Mouse (Mus musculus) olfactory bulb, adult 2 months (tissue): ENCODE data around the gene Apol7a.

Experiments used
- CTCF ChIP-seq: fragments of 200-500 bp; IDR thresholded peaks from 2 replicates; pipeline ENCODE4 v1.5.1; 2012; ENCODE audit warnings: low read depth, mild to moderate bottlenecking, low read length, moderate library complexity; ENCODE audit not compliant: insufficient read depth
- POLR2A ChIP-seq: fragments of 200-500 bp; IDR thresholded peaks from 2 replicates; pipeline ENCODE4 v1.6.1; 2012; ENCODE audit warnings: mild to moderate bottlenecking, low read depth, low read length, moderate library complexity; ENCODE audit not compliant: insufficient read depth

DNA sequence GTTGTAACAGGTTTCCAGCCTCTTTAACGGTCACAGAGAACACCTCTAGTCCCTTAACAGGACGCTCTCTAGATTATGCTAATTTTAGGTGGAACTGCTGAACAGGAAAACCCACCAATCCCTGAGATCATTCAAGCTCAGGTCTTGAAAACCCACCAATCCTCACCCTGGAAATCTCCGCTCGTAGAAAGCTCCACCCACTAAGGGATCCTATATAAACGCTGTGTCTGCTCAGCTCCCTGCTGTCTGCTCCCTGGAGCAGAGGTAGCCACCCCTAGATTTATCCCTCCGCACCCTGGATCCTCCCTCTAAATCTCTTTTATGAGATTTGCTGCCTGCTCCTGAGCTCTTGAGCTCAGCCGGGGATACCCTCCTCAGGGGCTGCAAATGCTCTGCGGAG lies 28.3 kb downstream of the Apol7a start:
- no peak for TF ChIP-seq POLR2A
- TF ChIP-seq CTCF = no peak
